Mouse (Mus musculus) midbrain, embryonic 12.5 days (tissue): ENCODE measurements at regions not wholly inside any gene's neighbourhood (a gene's known extent, or its start where the extent isn't known, plus 50 kb on each side); places are given as distances from the start of the nearest gene placed in this dataset.
A peak's percentile ranks its signal among the peaks of the same experiment; 100 is the strongest.

Experiments
- ATAC-seq: fragments of 200-750 bp; cut with Nextera tagmentation; 2 replicates; pipeline ENCODE4 v1.8.0; 2017; ENCODE audit warnings: low read depth, moderate TSS enrichment, moderate library complexity; ENCODE audit not compliant: low FRiP score
- H3K27ac ChIP-seq: fragments of 300-500 bp; sonication (generic); replicated peaks from 2 replicates; pipeline ENCODE4 v1.5.1; 2016; ENCODE audit warnings: mild to moderate bottlenecking
- H3K27me3 ChIP-seq: fragments of 300-500 bp; sonication (generic); 2 replicates; pipeline ENCODE4 v1.6.1; 2016; ENCODE audit warnings: mild to moderate bottlenecking
- H3K36me3 ChIP-seq: fragments of 300-500 bp; sonication (generic); 2 replicates; pipeline ENCODE4 v1.6.1; 2016
- H3K4me1 ChIP-seq: fragments of 300-500 bp; sonication (generic); 2 replicates; pipeline ENCODE4 v1.6.1; 2016
- H3K4me2 ChIP-seq: fragments of 300-500 bp; sonication (generic); replicated peaks from 2 replicates; pipeline ENCODE4 v1.6.1; 2016; ENCODE audit warnings: mild to moderate bottlenecking, moderate library complexity
- H3K4me3 ChIP-seq: fragments of 300-500 bp; sonication (generic); 2 replicates; pipeline ENCODE4 v1.5.1; 2016; ENCODE audit warnings: mild to moderate bottlenecking
- H3K9ac ChIP-seq: fragments of 300-500 bp; sonication (generic); replicated peaks from 2 replicates; pipeline ENCODE4 v1.6.1; 2016; ENCODE audit warnings: mild to moderate bottlenecking, moderate library complexity
- H3K9me3 ChIP-seq: fragments of 300-500 bp; sonication (generic); 2 replicates; pipeline ENCODE4 v1.6.1; 2016; ENCODE audit warnings: mild to moderate bottlenecking
- WGBS: fragments of 180-500 bp; shearing (Covaris S2); methylation state at CpG from one replicate; pipeline ENCODE4 v1.1.7; 2016; 5-methylcytosine and 5-hydroxymethylcytosine counted together

DNA sequence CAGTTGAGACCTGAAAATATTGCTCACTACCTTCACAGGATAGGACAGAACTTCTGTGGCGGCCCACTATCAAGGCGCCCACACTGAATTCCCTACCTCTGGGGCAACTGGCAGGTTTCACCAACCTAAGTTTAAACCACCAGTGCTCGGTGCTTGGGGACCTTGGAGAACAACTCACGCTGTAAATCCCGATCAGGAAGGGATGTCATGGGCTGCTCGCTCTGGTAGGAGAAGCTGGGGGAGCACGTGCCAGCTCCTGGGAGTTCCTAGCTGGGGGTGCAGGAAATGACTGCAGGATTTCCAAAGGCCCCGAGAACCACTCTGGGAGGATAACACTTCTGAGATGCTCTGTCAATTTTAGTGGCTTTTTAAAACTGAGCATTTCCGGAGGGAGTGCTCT lies 138.4 kb upstream of the Klf14 start:
- 0 out of 2 replicates have a peak, but pooled peaks cover 5% of the 10 kb centered on the region for H3K27me3 ChIP-seq
- H3K4me3 ChIP-seq = no peak overlapping the region
- 86% methylated on average over 9 of the region's 9 CpGs for WGBS
- peaks cover 51% of the 10 kb centered on the region for H3K4me1 ChIP-seq
- H3K27ac ChIP-seq = peak overlapping the region; percentile 86
- no peaks in the 10 kb centered on the region for H3K36me3 ChIP-seq
- H3K4me2 ChIP-seq = no peak overlapping the region
- H3K9ac ChIP-seq = no peak overlapping the region
- no peak for ATAC-seq
- H3K9me3 ChIP-seq = no peaks in the 10 kb centered on the region

- Histone ChIP-seq H3K4me1 (peaks cover 51% of the 10 kb centered on the region), H3K4me3 (no peak overlapping the region), H3K27me3 (0 out of 2 replicates have a peak, but pooled peaks cover 5% of the 10 kb centered on the region), H3K36me3 (no peaks in the 10 kb centered on the region), H3K27ac (no peak overlapping the region), H3K9ac (no peak overlapping the region), H3K9me3 (no peaks in the 10 kb centered on the region), H3K4me2 (no peak overlapping the region)
- 66% methylated on average over 5 of the region's 5 CpGs for WGBS
- no peak for ATAC-seq
Measured at GRCm38 (mm10) chr6:31098106-31098505, 139.2 kb upstream of the Klf14 start.

- no peak overlapping the region for H3K4me2 ChIP-seq
- no peak for ATAC-seq
- no peak overlapping the region for H3K27ac ChIP-seq
- WGBS = 75% methylated on average over 12 of the region's 12 CpGs
- H3K4me3 ChIP-seq = no peak overlapping the region
- 0 out of 2 replicates have a peak, but pooled peaks cover 5% of the 10 kb centered on the region for H3K27me3 ChIP-seq
- H3K4me1 ChIP-seq = peaks cover 50% of the 10 kb centered on the region
- H3K9me3 ChIP-seq = no peaks in the 10 kb centered on the region
- H3K36me3 ChIP-seq = no peaks in the 10 kb centered on the region
- H3K9ac ChIP-seq = no peak overlapping the region
Measured at GRCm38 (mm10) chr6:31100084-31100579, 141.3 kb upstream of the Klf14 start.

DNA sequence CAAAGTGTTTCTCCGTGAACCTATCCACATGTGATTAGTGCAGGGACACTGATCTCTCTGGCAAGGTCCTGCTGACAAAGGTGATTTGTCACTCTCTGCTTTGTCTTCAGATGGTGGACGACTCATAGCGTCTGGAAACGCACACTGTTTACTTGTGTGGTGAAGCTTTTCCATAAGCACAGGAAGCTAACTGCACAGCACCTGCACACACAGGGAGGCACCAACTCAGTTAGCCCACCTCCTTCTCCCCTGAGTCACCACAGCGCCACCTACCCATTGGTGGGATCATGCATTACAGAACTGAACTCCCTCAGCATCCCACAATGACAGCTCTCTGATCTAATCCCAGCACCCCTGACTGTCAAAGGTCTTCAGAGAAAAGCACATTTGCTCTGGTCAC lies 141.9 kb upstream of the Klf14 start:
- Histone ChIP-seq H3K4me3 (no peak overlapping the region), H3K4me1 (peaks cover 44% of the 10 kb centered on the region), H3K9me3 (no peaks in the 10 kb centered on the region), H3K9ac (no peak overlapping the region), H3K27ac (no peak overlapping the region), H3K36me3 (no peaks in the 10 kb centered on the region), H3K4me2 (no peak overlapping the region), H3K27me3 (0 out of 2 replicates have a peak, but pooled peaks cover 5% of the 10 kb centered on the region)
- no peak for ATAC-seq
- WGBS = 70% methylated on average over 5 of the region's 5 CpGs

GRCm38 (mm10) chr6:31106144-31106836 lies 147.4 kb upstream of the Klf14 start:
- H3K27ac ChIP-seq = no peak overlapping the region
- no peak for ATAC-seq
- H3K9me3 ChIP-seq = peaks cover 6% of the 10 kb centered on the region; the same call in 1 of the 2 replicates
- no peak overlapping the region for H3K4me3 ChIP-seq
- WGBS = 75% methylated on average over 10 of the region's 10 CpGs
- 0 out of 2 replicates have a peak, but pooled peaks cover 5% of the 10 kb centered on the region for H3K4me1 ChIP-seq
- H3K27me3 ChIP-seq = no peaks in the 10 kb centered on the region
- H3K9ac ChIP-seq = no peak overlapping the region
- H3K36me3 ChIP-seq = no peaks in the 10 kb centered on the region
- H3K4me2 ChIP-seq = no peak overlapping the region

DNA sequence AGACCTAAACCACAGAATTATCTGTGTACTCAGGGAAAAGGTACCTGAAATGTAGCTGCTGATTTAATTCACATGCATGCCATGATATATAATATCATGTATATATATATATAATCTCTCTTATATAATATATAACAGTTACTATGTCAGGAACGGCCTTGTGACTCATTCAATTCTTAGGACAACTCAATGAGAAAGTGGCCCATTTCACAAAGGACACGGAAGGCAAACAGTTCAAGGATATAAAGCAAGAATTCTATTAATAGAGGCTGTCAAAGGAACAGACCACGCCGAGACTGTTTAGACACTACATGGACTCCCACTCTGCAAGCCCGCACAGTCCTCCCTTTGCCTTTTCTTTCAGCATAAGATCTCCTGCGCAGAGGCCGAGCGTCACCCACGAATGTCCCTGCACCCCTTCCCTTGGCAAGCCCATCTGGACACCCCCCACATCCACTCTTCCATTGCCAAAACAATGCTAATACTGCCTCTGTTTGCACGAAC lies 148.0 kb upstream of the Klf14 start:
- H3K9ac ChIP-seq = no peak overlapping the region
- 88% methylated on average over 10 of the region's 10 CpGs for WGBS

GRCm38 (mm10) chr6:31107360-31107759 lies 148.5 kb upstream of the Klf14 start:
- H3K4me1 ChIP-seq = 0 out of 2 replicates have a peak, but pooled peaks cover 10% of the 10 kb centered on the region

More for the DNA sequence above, 148.0 kb upstream of the Klf14 start:
- no peak overlapping the region for H3K4me3 ChIP-seq
- no peak for ATAC-seq
- peaks cover 6% of the 10 kb centered on the region; the same call in 1 of the 2 replicates for H3K9me3 ChIP-seq
- no peaks in the 10 kb centered on the region for H3K27me3 ChIP-seq
- no peak overlapping the region for H3K27ac ChIP-seq
- no peaks in the 10 kb centered on the region for H3K36me3 ChIP-seq
- H3K4me1 ChIP-seq = 0 out of 2 replicates have a peak, but pooled peaks cover 10% of the 10 kb centered on the region
- H3K4me2 ChIP-seq = no peak overlapping the region

DNA sequence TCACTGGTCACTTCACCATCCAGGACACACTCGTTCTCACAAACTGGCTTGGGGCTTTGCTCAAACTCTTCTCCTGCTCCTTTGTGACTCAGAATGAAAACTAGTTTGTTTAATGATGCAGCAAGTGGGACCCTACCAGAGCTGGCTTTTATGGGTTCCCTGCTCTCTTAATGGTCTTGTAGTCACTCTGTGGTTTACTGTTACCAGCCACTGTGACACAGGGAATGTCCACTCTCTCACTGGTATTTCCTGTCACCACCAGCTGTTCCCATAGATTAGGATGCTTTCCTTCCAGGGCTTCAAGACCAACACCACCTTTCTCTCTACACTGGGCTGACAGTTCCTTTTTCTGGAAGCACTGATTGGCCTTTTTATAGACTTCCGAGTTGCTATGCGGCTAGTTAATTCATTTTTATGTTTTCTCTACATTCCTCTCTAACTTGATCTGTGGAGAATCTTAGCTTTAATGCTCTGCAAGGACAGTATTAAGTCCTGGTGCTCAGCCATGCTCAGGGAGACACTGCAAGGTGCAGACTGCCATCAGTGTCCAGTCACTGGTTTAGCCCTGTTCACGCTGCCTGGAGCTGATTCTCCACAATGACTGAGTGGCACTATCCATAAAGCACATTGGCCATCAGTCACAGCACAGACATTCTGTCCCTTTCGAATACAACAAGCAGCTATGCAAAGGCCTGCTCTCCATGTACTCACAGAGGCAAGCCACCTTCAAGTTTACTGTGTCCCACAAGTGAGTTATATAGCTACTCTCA lies 149.2 kb upstream of the Klf14 start:
- H3K4me3 ChIP-seq = no peak overlapping the region
- H3K9me3 ChIP-seq = peaks cover 6% of the 10 kb centered on the region; the same call in 1 of the 2 replicates
- no peaks in the 10 kb centered on the region for H3K36me3 ChIP-seq
- no peaks in the 10 kb centered on the region for H3K27me3 ChIP-seq
- no peak for ATAC-seq
- H3K27ac ChIP-seq = no peak overlapping the region
- H3K9ac ChIP-seq = no peak overlapping the region
- 0 out of 2 replicates have a peak, but pooled peaks cover 10% of the 10 kb centered on the region for H3K4me1 ChIP-seq
- H3K4me2 ChIP-seq = no peak overlapping the region
- WGBS = 88% methylated on average over 5 of the region's 5 CpGs

More at GRCm38 (mm10) chr6:31107360-31107759, 148.5 kb upstream of the Klf14 start:
- Histone ChIP-seq H3K36me3 (no peaks in the 10 kb centered on the region), H3K9me3 (peaks cover 6% of the 10 kb centered on the region; the same call in 1 of the 2 replicates), H3K4me3 (no peak overlapping the region), H3K9ac (no peak overlapping the region), H3K27me3 (no peaks in the 10 kb centered on the region), H3K27ac (no peak overlapping the region), H3K4me2 (no peak overlapping the region)
- no peak for ATAC-seq
- 84% methylated on average over 4 of the region's 4 CpGs for WGBS

- Histone ChIP-seq H3K4me3 (no peak overlapping the region), H3K27ac (no peak overlapping the region), H3K4me2 (no peak overlapping the region), H3K36me3 (no peaks in the 10 kb centered on the region), H3K4me1 (0 out of 2 replicates have a peak, but pooled peaks cover 10% of the 10 kb centered on the region), H3K9ac (no peak overlapping the region), H3K27me3 (no peaks in the 10 kb centered on the region), H3K9me3 (peaks cover 6% of the 10 kb centered on the region; the same call in 1 of the 2 replicates)
- no peak for ATAC-seq
- 92% methylated on average over 4 of the region's 4 CpGs for WGBS
Measured at GRCm38 (mm10) chr6:31109604-31110003, 150.7 kb upstream of the Klf14 start.

- no peak overlapping the region for H3K9ac ChIP-seq
- H3K36me3 ChIP-seq = no peaks in the 10 kb centered on the region
- no peak for ATAC-seq
- H3K27ac ChIP-seq = no peak overlapping the region
- 85% methylated on average over 13 of the region's 13 CpGs for WGBS
- H3K4me3 ChIP-seq = no peak overlapping the region
- 0 out of 2 replicates have a peak, but pooled peaks cover 10% of the 10 kb centered on the region for H3K4me1 ChIP-seq
- peaks cover 6% of the 10 kb centered on the region; the same call in 1 of the 2 replicates for H3K9me3 ChIP-seq
- H3K27me3 ChIP-seq = no peaks in the 10 kb centered on the region
- no peak overlapping the region for H3K4me2 ChIP-seq
Measured at GRCm38 (mm10) chr6:31112293-31113077, 153.6 kb upstream of the Klf14 start.
